Mouse (Mus musculus) thymus, adult 18-20 months (tissue): ENCODE measurements around the gene Cacna2d2.

Source experiments
- DNase-seq, 2 experiments: peaks; one replicate each; pipeline ENCODE4 v3.0.0; 2022; ENCODE audit warnings: mixed read lengths in 2 of 2

Cacna2d2 gene

DNA sequence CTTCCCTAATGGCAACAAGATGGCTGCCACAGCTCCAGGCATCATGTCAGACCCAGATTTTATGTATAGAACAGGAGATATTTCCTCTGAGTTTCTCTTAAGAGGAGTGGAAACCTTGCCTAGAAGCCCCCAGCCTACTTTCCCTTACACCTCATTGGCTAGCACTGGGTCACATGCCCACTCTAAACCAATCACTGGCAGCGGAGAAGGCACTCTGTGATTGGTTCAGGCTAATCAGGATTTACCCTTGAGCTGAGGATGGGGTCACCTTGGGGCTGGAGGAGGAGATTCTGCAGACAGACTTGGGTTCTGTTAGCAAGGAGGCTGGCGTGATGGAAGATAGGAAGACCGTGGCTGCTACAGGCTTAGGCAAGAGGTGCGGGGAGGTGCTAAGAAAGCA, 10.0 kb downstream of the Cacna2d2 start:
- DNase-seq: no peak

DNA sequence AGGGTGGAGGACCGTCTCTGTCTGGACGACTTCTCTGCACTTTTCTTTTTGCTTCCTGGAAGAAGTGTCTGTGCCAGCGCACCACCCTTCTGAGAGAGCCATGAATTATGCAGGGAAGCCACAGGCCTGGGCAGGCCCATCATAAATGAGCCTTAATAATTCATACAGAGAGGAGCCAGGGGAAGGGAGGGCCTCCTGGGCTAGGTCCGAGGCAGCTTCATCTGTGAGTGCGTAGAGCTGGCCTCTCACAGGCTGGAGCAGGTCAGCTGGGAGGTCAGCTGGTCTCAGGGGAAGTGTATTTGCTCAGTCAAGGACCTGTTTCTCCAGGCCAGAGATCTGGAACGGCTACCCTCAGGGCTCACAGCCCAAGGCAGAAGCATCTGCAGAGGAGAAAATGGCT, 17.7 kb downstream of the Cacna2d2 start:
- DNase-seq: no peak

DNA sequence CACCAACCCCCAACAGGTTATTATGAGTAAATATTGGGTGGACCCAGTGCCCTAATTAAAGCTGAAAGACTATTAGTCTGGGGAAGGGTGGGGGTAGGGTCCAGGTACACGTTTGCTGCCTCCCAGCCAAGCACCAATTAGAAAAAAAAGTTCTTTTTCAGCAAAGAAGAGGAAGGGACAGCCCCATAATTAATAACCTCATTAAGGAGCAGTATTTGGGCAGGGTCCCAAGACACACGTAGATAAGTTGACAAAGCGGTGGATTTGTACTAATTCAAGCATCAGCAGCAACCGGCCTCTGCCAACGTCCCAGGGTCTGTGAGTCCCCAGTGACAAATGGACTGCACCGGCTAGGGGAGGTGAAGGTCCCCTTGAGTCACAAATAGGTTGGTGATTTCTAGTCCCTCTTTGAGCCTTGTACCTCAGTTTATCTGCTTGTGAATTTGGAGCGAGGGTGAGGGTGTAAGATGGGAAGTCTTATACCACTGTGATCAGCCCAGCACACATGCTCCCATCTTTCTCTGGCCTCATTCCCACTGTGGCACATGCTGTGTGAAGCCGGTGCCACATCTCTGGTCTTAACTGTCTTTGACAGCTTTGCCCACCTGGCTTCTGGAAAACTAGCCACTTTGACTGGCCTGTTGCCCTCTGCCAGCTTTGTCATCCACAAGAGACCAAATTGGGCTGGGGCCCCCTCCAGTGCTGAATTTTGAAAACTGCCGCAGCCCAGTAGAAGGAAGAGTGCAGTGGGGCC, 20.3 kb downstream of the Cacna2d2 start:
- DNase-seq: no peak

DNA sequence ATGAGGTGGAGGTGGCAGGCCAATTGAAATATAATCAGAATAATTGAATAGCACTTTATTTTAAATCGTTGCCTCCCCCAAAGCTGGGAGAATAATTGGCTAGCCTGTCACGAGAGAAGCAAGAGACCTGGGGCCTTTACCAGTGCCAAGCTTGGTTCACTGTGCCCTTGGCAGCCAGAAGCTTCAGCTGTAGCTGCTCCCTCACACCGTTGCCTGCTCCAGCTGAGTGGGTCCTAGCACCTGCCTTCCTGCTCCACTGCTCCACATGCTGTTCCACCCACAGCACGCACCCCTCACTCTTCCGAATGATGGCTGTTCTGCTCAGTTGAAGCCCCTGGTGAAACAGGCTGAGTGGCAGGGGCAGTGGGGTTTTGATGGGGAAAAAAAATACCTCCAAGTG, 21.5 kb downstream of the Cacna2d2 start:
- no peak for DNase-seq

DNA sequence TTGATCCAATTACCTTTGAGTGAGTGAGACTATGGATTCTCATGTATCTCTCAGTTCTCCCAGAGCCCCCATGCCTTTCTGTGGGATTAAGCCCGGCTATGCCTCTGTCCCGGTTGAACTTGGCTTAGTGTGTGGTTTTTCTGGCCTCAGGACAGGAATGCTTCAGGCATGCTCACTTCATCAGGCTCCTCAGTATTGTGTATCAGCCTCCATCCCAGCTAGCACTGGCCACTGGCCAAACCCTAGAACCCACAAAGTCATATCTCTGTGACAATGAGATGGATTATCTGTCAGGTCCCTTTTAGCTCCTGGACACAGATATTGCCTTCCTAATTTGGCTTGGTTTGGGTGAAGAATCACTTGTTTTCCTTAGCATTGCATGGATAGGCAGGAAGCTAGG, 23.5 kb downstream of the Cacna2d2 start:
- DNase-seq: no peak

DNA sequence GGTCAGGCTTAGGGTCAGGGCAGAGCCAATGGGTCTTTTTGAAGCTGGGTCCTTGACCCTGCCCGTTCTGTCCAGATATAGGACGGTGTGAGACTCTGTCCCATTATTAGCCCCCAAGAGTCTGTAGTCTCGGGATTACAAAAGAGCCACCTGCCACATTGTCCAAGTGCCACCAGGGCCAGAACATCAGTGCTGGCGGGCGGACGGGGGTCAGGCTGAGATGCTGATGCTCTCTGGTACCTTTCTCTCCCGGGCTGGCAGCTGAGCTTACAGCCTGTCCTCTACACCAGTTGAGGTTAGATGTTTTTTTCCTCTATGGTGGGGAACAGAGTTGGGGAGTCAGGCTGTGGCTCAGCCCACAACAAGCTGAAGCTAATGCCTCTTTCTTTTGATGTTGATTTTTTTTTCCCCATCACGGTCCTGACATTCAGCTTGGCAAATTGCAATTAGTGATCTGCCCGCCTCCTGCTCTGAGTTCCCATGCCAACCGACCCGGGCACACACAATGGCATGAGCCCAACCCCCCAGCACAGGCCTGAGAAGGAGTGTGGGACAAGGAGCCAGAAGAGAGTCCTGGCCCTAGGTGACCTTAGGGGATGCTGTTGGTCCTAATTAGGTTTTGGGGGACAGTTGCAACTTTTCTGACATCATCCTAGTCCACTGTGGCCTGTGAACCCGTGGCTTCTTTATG, 25.2 kb downstream of the Cacna2d2 start:
- no peak for DNase-seq

DNA sequence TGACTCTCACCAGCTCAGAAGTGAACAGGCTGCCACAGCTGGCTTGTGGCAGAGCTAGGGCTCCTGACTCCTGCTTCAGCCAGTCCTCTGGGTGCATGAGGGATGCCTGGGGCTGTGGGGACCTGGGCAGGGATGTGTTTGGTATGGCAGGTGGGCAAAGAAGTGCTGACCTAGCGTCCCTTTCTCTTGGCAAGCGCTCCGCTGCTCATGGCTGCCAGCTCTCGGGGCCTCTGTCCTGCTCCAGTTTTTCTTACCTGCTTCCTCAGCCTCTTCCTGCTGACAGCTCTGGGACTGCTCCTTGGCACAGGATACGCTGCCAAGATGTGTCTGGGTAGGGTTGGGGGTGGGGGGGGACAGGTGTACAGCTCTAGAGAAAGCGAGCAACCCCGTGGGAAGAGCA, 28.5 kb downstream of the Cacna2d2 start:
- no peak for DNase-seq

DNA sequence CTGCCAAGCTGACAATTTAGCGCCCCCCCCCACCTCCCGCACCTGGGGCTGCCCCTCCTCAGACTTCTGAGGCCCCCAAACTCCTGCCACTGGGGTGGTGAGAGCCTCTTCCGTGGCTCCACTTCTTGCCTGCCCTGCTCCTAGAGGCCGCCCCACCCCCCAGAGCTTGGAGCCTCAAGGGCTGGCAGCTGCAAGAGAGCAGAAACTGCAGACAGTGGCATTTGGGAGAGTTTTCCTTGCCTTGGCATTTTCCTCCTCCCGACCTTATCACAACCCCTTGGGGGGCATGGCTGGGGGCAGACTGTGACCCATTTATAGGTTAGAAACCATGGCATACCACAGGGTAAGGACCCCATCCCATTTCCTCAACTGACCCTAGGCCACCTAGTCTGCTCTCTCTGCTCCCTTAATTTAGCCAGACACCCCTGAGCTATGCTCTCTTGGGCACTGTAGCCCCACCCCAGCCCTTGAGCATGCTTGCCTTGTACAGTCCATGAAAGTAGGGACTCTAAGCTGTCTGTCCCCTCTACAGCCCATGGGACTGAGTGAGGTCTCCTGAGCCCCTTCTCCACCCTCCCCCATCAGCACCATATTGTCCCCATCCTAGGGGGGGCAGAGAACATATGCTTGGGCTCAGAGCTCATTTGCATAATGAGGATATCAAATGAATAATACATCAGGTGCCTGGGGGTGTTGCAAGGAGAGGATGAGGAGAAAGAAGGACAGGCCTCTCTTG, 29.2 kb downstream of the Cacna2d2 start:
- no peak for DNase-seq

DNA sequence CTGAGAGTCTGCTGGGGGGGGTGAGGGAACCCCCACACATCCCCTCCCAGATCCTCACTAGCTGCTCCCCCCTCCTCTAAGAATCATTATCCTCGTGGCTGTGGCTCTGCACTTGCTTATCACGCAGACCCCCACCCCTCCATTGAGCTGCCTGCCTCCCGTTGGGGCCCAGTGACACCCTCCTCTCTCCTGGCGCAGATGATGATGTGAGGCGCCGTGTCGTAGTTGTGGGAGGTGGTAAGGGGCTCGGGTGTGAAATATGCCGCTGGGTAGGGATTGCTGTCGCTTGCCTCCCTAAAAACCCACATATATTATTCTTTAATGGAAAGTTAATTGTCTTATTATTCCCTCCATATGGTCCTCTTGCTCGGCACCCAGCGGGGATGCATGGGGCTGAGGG, 31.0 kb downstream of the Cacna2d2 start:
- no peak for DNase-seq

DNA sequence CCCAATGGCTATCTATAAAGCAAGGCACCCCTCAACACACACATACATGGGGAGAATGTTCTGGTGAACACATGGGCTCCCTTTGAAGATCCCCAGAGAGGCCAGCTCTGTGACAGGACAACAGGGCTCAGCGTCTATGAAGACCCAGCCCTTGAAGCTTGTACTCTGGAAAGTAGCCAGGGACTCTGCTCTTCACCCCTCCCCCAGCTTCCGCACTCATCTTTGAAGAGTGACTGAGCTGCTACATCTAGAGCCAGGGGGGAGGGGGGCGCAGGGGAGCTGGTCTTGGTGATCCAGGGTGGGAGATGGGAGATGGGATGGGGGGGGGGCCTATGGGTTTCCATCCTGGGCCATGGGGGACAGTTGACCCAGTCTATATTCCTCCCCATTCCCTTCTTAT, 33.1 kb downstream of the Cacna2d2 start:
- no peak for DNase-seq

DNA sequence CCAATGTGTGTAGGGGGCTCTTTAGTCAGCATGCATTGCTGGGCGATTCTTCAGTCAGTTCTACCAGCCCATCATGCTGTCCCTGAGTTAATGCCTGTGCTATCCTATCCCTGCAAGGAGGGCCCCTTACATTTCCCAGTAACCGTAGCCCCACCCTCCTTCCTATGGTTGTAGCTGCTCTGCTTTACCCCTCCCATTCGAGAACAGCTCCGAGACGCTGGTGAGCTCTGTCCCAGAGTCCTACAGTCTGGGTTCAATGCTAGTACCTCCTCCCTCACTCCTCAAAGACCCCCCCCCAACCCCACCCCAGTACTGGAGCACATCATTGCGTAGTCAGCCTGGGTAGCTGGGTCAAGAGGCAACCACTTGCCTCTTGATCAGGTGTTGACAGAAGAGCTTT, 35.4 kb downstream of the Cacna2d2 start:
- DNase-seq: no peak

DNA sequence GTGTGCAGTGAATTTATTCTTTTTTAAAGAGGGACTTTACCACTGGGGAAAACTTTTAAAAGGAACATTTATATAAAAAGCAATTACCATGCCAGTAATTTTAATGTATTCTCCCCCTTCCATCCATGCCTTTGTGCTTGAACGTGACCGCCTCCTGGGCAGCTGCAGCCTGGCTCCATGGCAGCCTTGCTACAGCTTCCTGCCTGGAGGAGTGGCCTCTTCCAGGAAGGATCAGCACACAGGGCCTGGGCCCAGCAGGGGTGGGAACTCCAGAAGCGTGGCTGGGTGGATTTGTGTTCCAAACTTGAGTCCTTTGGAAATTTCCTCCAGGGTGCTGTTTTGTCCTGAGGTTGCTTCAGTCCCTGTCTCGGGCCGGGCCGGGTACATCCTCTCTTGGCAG, 35.9 kb downstream of the Cacna2d2 start:
- no peak for DNase-seq

DNA sequence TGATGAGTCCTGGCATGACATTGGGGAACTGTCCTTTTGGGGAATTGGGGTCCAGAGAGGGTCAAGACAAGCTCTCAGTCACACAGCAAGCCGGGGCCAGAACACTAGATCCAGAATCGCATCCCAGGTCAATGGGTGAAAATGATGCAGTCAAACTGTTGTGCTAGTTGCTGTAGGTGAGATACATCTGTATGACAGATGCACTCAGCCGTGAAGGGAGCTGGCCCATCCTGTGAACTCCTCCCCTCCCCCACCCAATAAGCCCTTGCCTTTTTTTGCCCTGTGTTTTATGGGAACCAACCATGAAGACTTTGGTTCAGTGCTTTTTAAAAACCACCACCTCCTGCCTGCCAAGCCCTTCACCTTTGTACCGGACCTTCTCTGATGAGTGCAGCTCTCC, 43.5 kb downstream of the Cacna2d2 start:
- no peak for DNase-seq

DNA sequence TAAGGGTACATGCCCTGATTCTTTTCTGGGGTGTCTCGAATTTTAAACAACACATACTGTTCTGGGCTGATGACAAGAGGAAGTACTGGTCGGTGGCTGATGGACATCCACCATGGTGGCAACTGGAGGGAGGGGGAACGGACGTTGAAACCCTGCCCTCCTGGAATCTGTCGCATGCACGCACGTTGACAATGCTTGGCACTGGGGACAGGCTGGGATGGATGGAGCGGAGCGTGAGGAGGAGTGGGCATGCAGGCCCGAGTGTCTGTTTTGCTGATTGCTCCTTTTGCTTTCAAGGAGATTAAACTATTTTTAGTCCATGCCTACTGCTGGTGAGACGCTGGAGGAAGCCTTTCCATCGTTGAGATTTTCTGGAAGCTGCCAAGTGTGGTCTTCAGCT, 43.9 kb downstream of the Cacna2d2 start:
- DNase-seq: no peak

DNA sequence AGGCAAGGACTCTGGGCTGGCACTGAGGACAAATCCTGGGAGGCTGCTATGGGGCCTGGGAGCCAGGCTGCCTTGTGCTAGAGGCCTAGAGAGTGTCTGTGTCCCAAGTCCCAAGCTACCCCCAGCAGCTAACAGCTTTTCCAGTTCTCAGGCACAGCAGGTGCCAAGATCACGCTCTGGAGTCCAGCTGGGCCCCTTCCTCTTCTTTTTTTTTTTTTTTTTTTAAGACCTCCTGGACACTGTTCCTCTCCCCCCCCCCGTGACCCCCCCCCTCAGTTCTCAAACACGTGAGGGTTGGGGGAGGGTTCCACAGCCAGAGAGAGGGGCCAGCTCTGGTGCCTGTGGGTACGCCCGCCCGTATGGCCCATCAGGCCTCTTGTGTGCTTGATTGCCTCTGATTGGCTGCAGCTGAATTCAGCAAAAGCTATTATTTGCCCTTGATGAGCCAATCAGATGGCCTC, 45.6 kb downstream of the Cacna2d2 start:
- no peak for DNase-seq

DNA sequence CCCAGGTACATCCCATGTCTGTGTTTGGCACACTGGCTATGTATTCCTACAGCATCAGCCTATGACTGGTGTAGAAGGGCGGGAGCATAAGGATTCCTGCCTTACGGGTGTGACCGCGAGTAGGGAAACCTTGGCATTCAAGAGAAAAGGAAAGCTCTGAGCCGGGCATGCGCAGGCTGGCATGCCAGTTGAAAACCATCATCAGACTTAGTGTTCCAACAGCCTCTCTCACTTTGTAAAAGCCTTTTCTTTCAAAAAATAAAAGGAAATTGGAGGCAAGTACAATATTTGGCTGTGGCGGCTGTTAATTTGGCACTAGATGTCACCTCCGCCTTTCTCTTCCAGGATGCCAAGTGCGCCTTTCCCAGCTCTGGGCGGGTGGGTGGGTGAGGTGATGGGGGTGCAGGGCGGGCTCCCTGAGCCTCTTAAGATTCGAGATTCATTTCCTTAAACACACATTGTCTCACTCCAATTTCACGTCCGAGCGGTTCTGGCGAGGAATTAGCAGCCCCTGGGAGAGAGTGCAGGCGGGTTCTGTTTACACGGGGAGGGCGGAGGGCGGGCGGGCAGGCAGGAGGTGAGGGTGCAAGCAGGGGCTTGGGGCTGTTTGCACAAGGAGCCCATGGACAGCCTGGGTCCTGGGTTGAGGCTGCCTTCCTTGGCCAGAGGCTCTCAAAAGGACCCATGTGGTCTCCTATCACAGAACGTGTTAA, 49.5 kb downstream of the Cacna2d2 start:
- no peak for DNase-seq

DNA sequence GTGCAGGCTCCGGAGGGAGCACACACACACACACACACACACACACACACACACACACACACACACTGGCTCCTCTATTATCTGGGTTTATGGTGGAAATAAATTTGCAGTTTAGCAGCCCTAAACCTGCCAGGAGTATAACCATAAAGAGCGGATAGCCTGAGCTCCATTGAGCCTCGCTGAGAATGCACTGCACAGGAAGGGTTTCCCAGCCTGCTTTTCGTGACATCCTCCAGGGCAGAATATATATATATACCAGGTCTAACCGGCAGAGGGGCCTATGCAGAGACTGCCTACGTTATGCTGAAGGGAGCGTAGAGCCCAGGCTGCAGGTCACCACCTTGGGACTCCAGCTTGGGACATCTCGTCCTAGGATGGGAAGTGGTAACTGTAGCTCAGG, 52.0 kb downstream of the Cacna2d2 start:
- DNase-seq: no peak

DNA sequence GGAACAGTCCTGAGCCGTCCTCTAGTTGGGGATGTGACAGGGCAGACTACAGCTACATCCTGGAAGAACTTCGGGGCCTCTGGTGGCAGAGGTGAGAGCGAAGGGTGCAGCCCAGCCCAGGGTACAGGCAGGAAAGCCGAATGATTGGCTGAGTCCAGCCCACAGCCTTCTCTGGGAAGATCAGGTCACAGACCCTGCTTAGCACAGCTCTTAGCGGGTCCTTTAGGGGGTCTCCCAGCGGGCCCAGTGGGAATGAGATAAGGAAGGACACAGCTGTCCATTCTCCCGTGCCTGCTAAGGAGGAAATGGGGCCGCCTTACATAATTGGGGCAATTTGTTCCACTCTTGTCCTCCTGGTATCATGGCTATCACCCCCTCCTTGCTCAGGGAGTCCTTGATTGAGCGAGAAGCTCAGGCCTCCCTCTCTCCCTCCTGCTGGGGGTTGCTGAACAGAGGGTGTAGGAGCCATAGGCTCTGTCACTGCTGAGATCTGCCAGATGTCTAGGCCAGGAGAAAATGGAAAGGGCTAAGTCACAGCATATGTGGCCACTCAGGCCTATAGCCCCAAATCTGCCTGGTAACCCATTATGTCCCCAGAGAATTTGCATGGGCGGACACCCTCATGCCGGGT, 52.6 kb downstream of the Cacna2d2 start:
- no peak for DNase-seq

DNA sequence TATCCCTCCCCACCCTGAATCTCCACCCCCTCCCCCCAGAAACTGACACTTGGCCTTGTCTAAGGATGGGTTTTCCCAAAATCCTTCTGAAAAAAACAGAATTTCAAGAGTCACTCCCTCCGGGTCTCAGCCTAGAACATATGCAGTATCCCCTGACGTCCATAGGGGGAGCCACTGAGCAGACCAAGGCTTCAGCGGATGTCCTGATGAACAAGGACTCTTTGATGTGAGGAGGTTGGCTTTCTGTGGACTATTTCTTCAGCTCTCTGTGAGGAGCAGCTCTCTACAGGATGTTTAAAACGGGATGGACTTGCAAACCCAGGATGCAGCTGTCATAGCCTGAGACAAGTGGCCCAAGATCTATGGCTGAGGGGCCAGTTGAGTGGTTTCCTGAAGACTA, 53.1 kb downstream of the Cacna2d2 start:
- no peak for DNase-seq

DNA sequence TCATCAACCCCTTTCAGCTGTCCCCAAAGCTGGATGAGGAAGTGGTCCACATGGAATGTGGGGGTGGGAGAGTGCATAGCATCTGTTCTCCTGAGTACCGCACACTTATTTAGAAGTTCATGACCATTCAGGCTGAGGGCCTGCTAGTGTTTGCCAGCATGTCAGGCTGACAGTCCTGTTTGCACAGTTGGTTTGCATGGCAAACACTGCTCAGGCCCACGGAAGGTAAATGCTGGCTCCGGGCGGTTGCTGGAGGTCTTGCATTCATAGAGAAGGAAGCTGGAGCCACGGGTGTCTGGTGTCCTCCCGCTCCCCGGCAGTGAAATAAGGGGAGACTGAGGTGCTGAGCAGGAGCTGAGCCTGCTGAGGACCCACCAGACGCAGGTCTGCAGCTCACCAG, 53.7 kb downstream of the Cacna2d2 start:
- DNase-seq: no peak

DNA sequence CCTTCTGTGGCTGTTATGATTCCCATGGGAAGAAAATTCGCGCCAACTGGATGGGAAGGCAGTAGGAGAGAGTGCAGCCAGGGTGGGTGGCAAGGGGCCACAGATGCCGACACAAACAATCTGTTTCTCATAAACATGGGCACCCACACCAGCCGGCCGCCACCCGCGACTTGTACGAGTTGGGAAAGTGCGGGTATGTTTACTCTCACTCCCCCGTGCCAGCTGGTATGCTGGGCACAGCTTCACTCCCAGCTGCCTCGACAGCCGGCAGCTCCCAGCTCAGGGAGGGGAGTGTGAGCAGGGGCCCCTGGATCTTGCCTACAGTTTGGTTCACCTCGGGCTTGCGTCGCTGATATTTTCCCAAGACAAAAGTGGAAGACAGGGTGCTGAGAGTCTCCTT, 57.3 kb downstream of the Cacna2d2 start:
- no peak for DNase-seq

DNA sequence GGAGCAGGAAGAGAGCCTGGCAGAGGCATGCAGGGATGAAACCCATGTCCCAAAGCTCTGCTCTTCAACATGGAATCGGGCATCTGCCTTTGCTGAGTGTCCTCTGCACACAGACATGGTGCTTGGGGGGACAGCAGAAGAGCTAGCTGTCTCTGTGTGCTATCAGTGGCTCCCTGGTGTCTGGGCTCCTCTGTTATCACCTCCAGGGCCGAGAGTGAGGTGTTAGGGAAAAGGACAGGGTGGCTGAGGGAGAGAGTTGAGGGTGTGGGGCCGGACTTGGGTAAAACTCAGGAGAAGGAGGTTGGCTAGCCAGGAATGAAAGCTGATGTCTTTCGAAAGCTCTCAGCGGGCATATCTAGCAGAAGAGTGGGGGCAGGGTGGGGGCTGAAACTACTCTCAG, 63.5 kb downstream of the Cacna2d2 start:
- DNase-seq: no peak

DNA sequence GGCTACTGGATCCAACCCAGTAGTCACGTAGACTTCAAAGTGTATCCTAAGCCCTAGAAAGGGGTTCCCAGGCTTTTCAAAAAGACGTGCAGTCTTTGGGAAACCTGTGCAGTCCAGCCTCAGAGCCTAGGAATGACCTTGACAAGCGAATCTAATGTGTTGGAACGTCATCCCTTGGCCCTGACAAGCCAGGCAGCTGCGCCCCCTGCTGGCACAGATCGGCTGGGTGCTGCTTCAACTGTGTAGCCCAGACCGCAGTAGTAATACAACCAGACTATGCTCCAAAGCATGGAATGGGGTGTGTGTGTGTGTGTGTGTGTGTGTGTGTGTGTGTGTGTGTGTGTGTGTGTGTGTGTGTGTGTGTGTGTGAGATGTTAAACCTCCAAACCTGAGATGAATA, 64.1 kb downstream of the Cacna2d2 start:
- DNase-seq: peak; percentile 13 to 22
